Mouse (Mus musculus) heart, postnatal 0 days (tissue): ENCODE measurements around the gene App.

Experiments
- CTCF ChIP-seq: IDR thresholded peaks from 2 replicates; pipeline ENCODE4 v1.5.1; 2016; ENCODE audit warnings: antibody characterized with exemption, control low read depth, low read depth
- EP300 ChIP-seq: IDR thresholded peaks from 2 replicates; pipeline ENCODE4 v1.6.1; 2016; ENCODE audit warnings: antibody characterized with exemption, low read depth

DNA sequence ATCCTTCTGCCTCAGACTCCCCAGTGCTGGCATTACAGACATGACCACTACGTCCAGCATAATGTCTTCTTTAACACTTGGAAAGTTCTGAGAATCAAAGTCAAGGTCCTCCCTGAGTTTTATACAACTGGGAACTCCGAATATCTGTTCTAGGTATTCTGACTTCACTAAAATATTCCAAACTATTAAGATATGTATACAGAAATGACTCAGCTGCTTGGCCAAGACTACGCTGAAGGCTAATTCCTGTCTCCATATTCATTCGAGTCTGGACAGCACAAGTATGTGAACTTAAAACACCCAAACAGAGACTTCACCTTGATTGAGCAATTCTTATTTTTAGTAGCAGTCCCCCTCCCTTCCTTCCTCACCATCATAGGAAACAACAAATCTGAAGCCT is 32.2 kb downstream of the App start:
- TF ChIP-seq CTCF (no peak), EP300 (no peak)
